Mouse (Mus musculus) erythroid progenitor cell, adult 5-6 weeks (primary cell): Measurements from ENCODE around the gene Zbtb49. TPM values are rescaled to one million over a fixed set of nuclear protein-coding genes. Genes with fewer than 3 reads are reported as not detected.

Experiments used
- ATAC-seq: replicated peaks from 2 replicates; pipeline ENCODE4 v1.8.0; 2016; ENCODE audit warnings: moderate number of reproducible peaks, mild to moderate bottlenecking, moderate TSS enrichment, inconsistent platforms; ENCODE audit not compliant: poor library complexity, low FRiP score, severe bottlenecking
- total RNA-seq, 2 experiments: library from RNA; stranded (forward) in 1 of 2; stranded (reverse) in 1 of 2; fragments of 150-400 nt in 1 of 2; fragments of 186-747, 209-891 nt in 1 of 2; gene quantifications; 2 replicates each; pipeline versions ENCODE4 v1.2.3 to v1.2.4; 2015 to 2017; ENCODE audit warnings: low replicate concordance in 2 of 2

Zbtb49 gene
- total RNA-seq, 2 experiments from 2014 or later, result 2.1 to 3.0 TPM

GRCm38 (mm10) chr5:38196821-38197481 lies 23.3 kb downstream of the Zbtb49 start:
- no peak for ATAC-seq

- ATAC-seq, result no peak
Observed at GRCm38 (mm10) chr5:38195941-38196340, 24.3 kb downstream of the Zbtb49 start.

GRCm38 (mm10) chr5:38194946-38195345 lies 25.3 kb downstream of the Zbtb49 start:
- no peak for ATAC-seq

- ATAC-seq, result no peak
Observed at GRCm38 (mm10) chr5:38190907-38191306, 29.4 kb downstream of the Zbtb49 start.

- no peak for ATAC-seq
Observed at GRCm38 (mm10) chr5:38187006-38187405, 33.3 kb downstream of the Zbtb49 start.

GRCm38 (mm10) chr5:38184688-38185285 lies 35.5 kb downstream of the Zbtb49 start:
- no peak for ATAC-seq

- ATAC-seq, result no peak
Observed at GRCm38 (mm10) chr5:38174256-38174912, 45.9 kb downstream of the Zbtb49 start.

GRCm38 (mm10) chr5:38173766-38174165 lies 46.5 kb downstream of the Zbtb49 start:
- no peak for ATAC-seq

- ATAC-seq, result no peak
Observed at GRCm38 (mm10) chr5:38168497-38168896, 51.8 kb downstream of the Zbtb49 start.

GRCm38 (mm10) chr5:38159634-38160413 lies 60.4 kb downstream of the Zbtb49 start, which contains the start of gene Nsg1:
Gene Nsg1, minus strand, starts transcription at chr5:38159907.
- no peak for ATAC-seq

GRCm38 (mm10) chr5:38158947-38159633 lies 61.2 kb downstream of the Zbtb49 start:
- ATAC-seq, result no peak

- no peak for ATAC-seq
Observed at GRCm38 (mm10) chr5:38158501-38158946, 61.7 kb downstream of the Zbtb49 start.

- ATAC-seq, result no peak
Observed at GRCm38 (mm10) chr5:38157481-38158020, 62.7 kb downstream of the Zbtb49 start.

- ATAC-seq, result no peak
Observed at GRCm38 (mm10) chr5:38153636-38154035, 66.6 kb downstream of the Zbtb49 start.

GRCm38 (mm10) chr5:38152201-38153108 lies 67.8 kb downstream of the Zbtb49 start:
- no peak for ATAC-seq

GRCm38 (mm10) chr5:38151264-38151663 lies 69.0 kb downstream of the Zbtb49 start:
- no peak for ATAC-seq

GRCm38 (mm10) chr5:38146524-38146923 lies 73.7 kb downstream of the Zbtb49 start:
- no peak for ATAC-seq

- ATAC-seq, result no peak
Observed at GRCm38 (mm10) chr5:38140893-38141292, 79.4 kb downstream of the Zbtb49 start.
